Mouse (Mus musculus): ENCODE measurements at regions not wholly inside any gene's neighbourhood (a gene's known extent, or its start where the extent isn't known, plus 50 kb on each side); places are given as distances from the start of the nearest gene placed in this dataset.
A peak's percentile ranks its signal among the peaks of the same experiment; 100 is the strongest.

GRCm38 (mm10) chr12:17481687-17482086 is 62.9 kb upstream of the Odc1 start:
- no peak for DNase-seq (ENCODE audit: low spot score)

GRCm38 (mm10) chr12:17482196-17482595 is 62.4 kb upstream of the Odc1 start:
- no peak for DNase-seq (ENCODE audit: low spot score)

GRCm38 (mm10) chr12:17484448-17484847 is 60.1 kb upstream of the Odc1 start:
- no peak for DNase-seq (ENCODE audit: low spot score)

- no peak for DNase-seq (ENCODE audit: low spot score)
Measured at GRCm38 (mm10) chr12:17486062-17486770, 58.4 kb upstream of the Odc1 start.

GRCm38 (mm10) chr12:17487336-17487735 is 57.3 kb upstream of the Odc1 start:
- DNase-seq (ENCODE audit: low spot score): peak; percentile 18

GRCm38 (mm10) chr12:17488203-17488602 is 56.4 kb upstream of the Odc1 start:
- no peak for DNase-seq (ENCODE audit: low spot score)

- no peak for DNase-seq (ENCODE audit: low spot score)
Measured at GRCm38 (mm10) chr12:17489971-17490370, 54.6 kb upstream of the Odc1 start.

GRCm38 (mm10) chr12:17492574-17492973 is 52.0 kb upstream of the Odc1 start:
- DNase-seq (ENCODE audit: low spot score): no peak

GRCm38 (mm10) chr12:17493053-17493452 is 51.5 kb upstream of the Odc1 start:
- DNase-seq (ENCODE audit: low spot score): no peak

- DNase-seq (ENCODE audit: low spot score): no peak
Measured at GRCm38 (mm10) chr12:17493810-17494209, 50.8 kb upstream of the Odc1 start.

Measured in c-Kit-positive CD71-positive TER-119-positive erythroid progenitor cells, embryonic 14.5 days (primary cell).